Mouse (Mus musculus): ENCODE results near the gene 2310034G01Rik. TPM values are rescaled to one million over a fixed set of nuclear protein-coding genes. Genes with fewer than 3 reads are reported as not detected.

The 2310034G01Rik gene
- polyA plus RNA-seq, 1 experiment from 2014 or later, result 2.3 TPM

GRCm38 (mm10) chr19:46318586-46319378 is 31.3 kb downstream of the 2310034G01Rik start:
- no peak for ATAC-seq (ENCODE audit: insufficient number of reproducible peaks, insufficient read depth, low FRiP score, low TSS enrichment, low read depth)
- Histone ChIP-seq H3K4me1 (replicated peaks) (peaks cover 32% of the 10 kb centered on the region), H3K9me3 (no peaks in the 10 kb centered on the region), H3K27ac (no peak overlapping the region), H3K36me3 (no peaks in the 10 kb centered on the region), H3K27me3 (peaks cover 100% of the 10 kb centered on the region), H3K9ac (replicated peaks) (no peak overlapping the region), H3K4me2 (peak overlapping the region; percentile 39), H3K4me3 (replicated peaks) (peak overlapping the region; percentile 49)
- 13% methylated on average over 16 of the region's 16 CpGs for whole genome bisulfite sequencing

- 3% methylated on average over 42 of the region's 42 CpGs for WGBS
- peaks cover 32% of the 10 kb centered on the region for H3K4me1 ChIP-seq (replicated peaks)
- no peak for ATAC-seq (ENCODE audit: insufficient number of reproducible peaks, insufficient read depth, low FRiP score, low TSS enrichment, low read depth)
These were observed 32.1 kb downstream of the 2310034G01Rik start for GRCm38 (mm10) chr19:46318031-46318471.

GRCm38 (mm10) chr19:46317546-46317885 is 32.6 kb downstream of the 2310034G01Rik start:
- H3K4me1 ChIP-seq (replicated peaks), result peaks cover 32% of the 10 kb centered on the region
- peak overlapping the region; percentile 73 for H3K4me2 ChIP-seq
- H3K4me3 ChIP-seq (replicated peaks), result peak overlapping the region; percentile 49
- peak overlapping the region; percentile 59 for H3K9ac ChIP-seq (replicated peaks)
- H3K27ac ChIP-seq, result no peak overlapping the region
- 0 out of 2 replicates have a peak, but pooled peaks cover 2% of the 10 kb centered on the region for H3K36me3 ChIP-seq
- no peaks in the 10 kb centered on the region for H3K9me3 ChIP-seq
- under 1% methylated on average over 47 of the region's 48 CpGs for WGBS
- H3K27me3 ChIP-seq, result peaks cover 100% of the 10 kb centered on the region
- no peak for ATAC-seq (ENCODE audit: insufficient number of reproducible peaks, insufficient read depth, low FRiP score, low TSS enrichment, low read depth)

More at GRCm38 (mm10) chr19:46318031-46318471, 32.1 kb downstream of the 2310034G01Rik start:
- Histone ChIP-seq H3K9ac (replicated peaks) (peak overlapping the region; percentile 59), H3K27me3 (peaks cover 100% of the 10 kb centered on the region), H3K4me3 (replicated peaks) (peak overlapping the region; percentile 49), H3K9me3 (no peaks in the 10 kb centered on the region), H3K27ac (no peak overlapping the region), H3K36me3 (no peaks in the 10 kb centered on the region), H3K4me2 (peak overlapping the region; percentile 73)

GRCm38 (mm10) chr19:46316846-46317545 is 33.1 kb downstream of the 2310034G01Rik start:
- 0 out of 2 replicates have a peak, but pooled peaks cover 5% of the 10 kb centered on the region for H3K36me3 ChIP-seq
- WGBS, result 28% methylated on average over 15 of the region's 15 CpGs
- peaks cover 31% of the 10 kb centered on the region for H3K4me1 ChIP-seq (replicated peaks)

GRCm38 (mm10) chr19:46315752-46316610 is 34.1 kb downstream of the 2310034G01Rik start:
- Histone ChIP-seq H3K27me3 (peaks cover 88% of the 10 kb centered on the region), H3K9ac (replicated peaks) (no peak overlapping the region), H3K4me3 (replicated peaks) (no peak overlapping the region), H3K4me1 (replicated peaks) (peaks cover 24% of the 10 kb centered on the region), H3K27ac (no peak overlapping the region), H3K4me2 (no peak overlapping the region), H3K36me3 (peaks cover 15% of the 10 kb centered on the region), H3K9me3 (no peaks in the 10 kb centered on the region)
- WGBS, result 52% methylated on average over 12 of the region's 12 CpGs
- no peak for ATAC-seq (ENCODE audit: insufficient number of reproducible peaks, insufficient read depth, low FRiP score, low TSS enrichment, low read depth)

More at GRCm38 (mm10) chr19:46316846-46317545, 33.1 kb downstream of the 2310034G01Rik start:
- Histone ChIP-seq H3K4me2 (peak overlapping the region; percentile 73), H3K9ac (replicated peaks) (peak overlapping the region; percentile 59), H3K27ac (no peak overlapping the region), H3K9me3 (no peaks in the 10 kb centered on the region), H3K4me3 (replicated peaks) (peak overlapping the region; percentile 49), H3K27me3 (peaks cover 98% of the 10 kb centered on the region)
- no peak for ATAC-seq (ENCODE audit: insufficient number of reproducible peaks, insufficient read depth, low FRiP score, low TSS enrichment, low read depth)

GRCm38 (mm10) chr19:46314872-46315742 is 35.0 kb downstream of the 2310034G01Rik start:
- peaks cover 24% of the 10 kb centered on the region for H3K4me1 ChIP-seq (replicated peaks)
- peaks cover 23% of the 10 kb centered on the region for H3K36me3 ChIP-seq
- no peak overlapping the region for H3K4me3 ChIP-seq (replicated peaks)
- H3K27ac ChIP-seq, result no peak overlapping the region
- H3K9ac ChIP-seq (replicated peaks), result no peak overlapping the region
- H3K4me2 ChIP-seq, result no peak overlapping the region
- no peaks in the 10 kb centered on the region for H3K9me3 ChIP-seq
- H3K27me3 ChIP-seq, result peaks cover 81% of the 10 kb centered on the region
- 39% methylated on average over 14 of the region's 14 CpGs for WGBS
- no peak for ATAC-seq (ENCODE audit: insufficient number of reproducible peaks, insufficient read depth, low FRiP score, low TSS enrichment, low read depth)

GRCm38 (mm10) chr19:46314151-46314601 is 35.9 kb downstream of the 2310034G01Rik start:
- no peak overlapping the region for H3K4me3 ChIP-seq (replicated peaks)

GRCm38 (mm10) chr19:46313591-46313990 is 36.5 kb downstream of the 2310034G01Rik start:
- Histone ChIP-seq H3K4me2 (no peak overlapping the region), H3K4me1 (replicated peaks) (peaks cover 21% of the 10 kb centered on the region), H3K9me3 (no peaks in the 10 kb centered on the region), H3K27ac (no peak overlapping the region), H3K36me3 (peaks cover 29% of the 10 kb centered on the region), H3K9ac (replicated peaks) (no peak overlapping the region), H3K27me3 (peaks cover 74% of the 10 kb centered on the region), H3K4me3 (replicated peaks) (no peak overlapping the region)
- no peak for ATAC-seq (ENCODE audit: insufficient number of reproducible peaks, insufficient read depth, low FRiP score, low TSS enrichment, low read depth)
- WGBS, result 66% methylated on average over 6 of the region's 6 CpGs

More at GRCm38 (mm10) chr19:46314151-46314601, 35.9 kb downstream of the 2310034G01Rik start:
- Histone ChIP-seq H3K9me3 (no peaks in the 10 kb centered on the region), H3K27ac (no peak overlapping the region), H3K4me2 (no peak overlapping the region), H3K9ac (replicated peaks) (no peak overlapping the region), H3K4me1 (replicated peaks) (peaks cover 22% of the 10 kb centered on the region), H3K27me3 (peaks cover 77% of the 10 kb centered on the region), H3K36me3 (peaks cover 29% of the 10 kb centered on the region)
- WGBS, result 12% methylated on average over 18 of the region's 18 CpGs
- ATAC-seq (ENCODE audit: insufficient number of reproducible peaks, insufficient read depth, low FRiP score, low TSS enrichment, low read depth), result no peak

- WGBS, result 82% methylated on average over 9 of the region's 9 CpGs
These were observed 37.0 kb downstream of the 2310034G01Rik start for GRCm38 (mm10) chr19:46313116-46313515.

GRCm38 (mm10) chr19:46312566-46312965 is 37.5 kb downstream of the 2310034G01Rik start:
- no peak overlapping the region for H3K27ac ChIP-seq
- H3K27me3 ChIP-seq, result peaks cover 74% of the 10 kb centered on the region
- H3K36me3 ChIP-seq, result peaks cover 31% of the 10 kb centered on the region
- WGBS, result 88% methylated on average over 21 of the region's 21 CpGs
- no peak for ATAC-seq (ENCODE audit: insufficient number of reproducible peaks, insufficient read depth, low FRiP score, low TSS enrichment, low read depth)
- no peak overlapping the region for H3K9ac ChIP-seq (replicated peaks)
- H3K4me3 ChIP-seq (replicated peaks), result no peak overlapping the region
- no peaks in the 10 kb centered on the region for H3K9me3 ChIP-seq
- H3K4me1 ChIP-seq (replicated peaks), result peaks cover 15% of the 10 kb centered on the region
- H3K4me2 ChIP-seq, result no peak overlapping the region

More at GRCm38 (mm10) chr19:46313116-46313515, 37.0 kb downstream of the 2310034G01Rik start:
- ATAC-seq (ENCODE audit: insufficient number of reproducible peaks, insufficient read depth, low FRiP score, low TSS enrichment, low read depth), result no peak
- Histone ChIP-seq H3K9me3 (no peaks in the 10 kb centered on the region), H3K4me1 (replicated peaks) (peaks cover 21% of the 10 kb centered on the region), H3K4me2 (no peak overlapping the region), H3K36me3 (peaks cover 29% of the 10 kb centered on the region), H3K4me3 (replicated peaks) (no peak overlapping the region), H3K9ac (replicated peaks) (no peak overlapping the region), H3K27ac (no peak overlapping the region), H3K27me3 (peaks cover 74% of the 10 kb centered on the region)

All from limb, embryonic 12.5 days (tissue).